Mouse (Mus musculus) megakaryocyte, adult 5-6 weeks (primary cell): ENCODE results near the gene Fpr-rs6. TPM values are rescaled to one million over a fixed set of nuclear protein-coding genes. Genes with fewer than 3 reads are reported as not detected.

Experiments used
- ATAC-seq: 2 replicates; pipeline ENCODE4 v1.8.0; 2016; ENCODE audit warnings: mild to moderate bottlenecking, inconsistent platforms; ENCODE audit not compliant: poor library complexity, severe bottlenecking
- total RNA-seq, 2 experiments: library from RNA; stranded (forward) in 1 of 2; stranded (reverse) in 1 of 2; fragments of 153-499, 151-499 nt in 1 of 2; fragments of 221-1000, 200-1000 nt in 1 of 2; gene quantifications; 2 replicates each; pipeline versions ENCODE4 v1.2.3 to v1.2.4; 2015 to 2017

Gene Fpr-rs6
- not detected in 2 replicates for total RNA-seq (2015)
- not detected in 2 replicates for total RNA-seq (2017)

DNA sequence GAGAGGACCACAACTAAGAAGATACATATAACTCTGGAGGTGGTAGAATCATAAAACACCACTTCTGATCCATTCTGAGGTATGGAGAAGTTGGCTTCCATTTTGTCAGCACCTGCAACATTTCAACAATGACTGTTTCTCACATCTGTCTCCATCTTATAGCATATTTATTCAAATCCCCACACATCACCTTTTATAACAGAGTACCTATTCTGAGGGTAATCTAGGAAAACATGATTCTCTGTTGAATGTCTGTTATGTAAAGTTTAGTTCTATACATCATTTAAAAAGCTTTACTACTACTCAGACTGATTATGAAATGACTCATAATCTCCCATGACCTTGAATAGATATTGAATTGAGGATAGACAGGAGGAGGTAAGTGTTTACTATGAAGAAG, at the start of gene Fpr-rs6:
TSS of gene Fpr-rs6 (minus strand) at position 101 of the 400 bp plus-strand sequence.
- no peak for ATAC-seq

Other genes with a start within 250 kb of the Fpr-rs6 start
- not detected in 2 replicates for gene Vmn2r104, start 134.8 kb downstream of the Fpr-rs6 start, total RNA-seq (2015)
- gene Vmn2r104, start 134.8 kb downstream of the Fpr-rs6 start, total RNA-seq (2017) = not detected in 2 replicates
- gene Fpr-rs7, start 68.9 kb downstream of the Fpr-rs6 start, total RNA-seq (2015) = not detected in 2 replicates
- gene Fpr-rs7, start 68.9 kb downstream of the Fpr-rs6 start, total RNA-seq (2017) = not detected in 2 replicates
- gene Vmn2r105, start 52.0 kb upstream of the Fpr-rs6 start, total RNA-seq (2015) = not detected in 2 replicates
- gene Vmn2r105, start 52.0 kb upstream of the Fpr-rs6 start, total RNA-seq (2017) = not detected in 2 replicates
- gene Vmn2r106, start 102.5 kb upstream of the Fpr-rs6 start, total RNA-seq (2015) = not detected in 2 replicates
- gene Vmn2r106, start 102.5 kb upstream of the Fpr-rs6 start, total RNA-seq (2017) = not detected in 2 replicates
- gene Vmn2r107, start 162.1 kb upstream of the Fpr-rs6 start, total RNA-seq (2015) = not detected in 2 replicates
- gene Vmn2r107, start 162.1 kb upstream of the Fpr-rs6 start, total RNA-seq (2017) = not detected in 2 replicates
- gene Vmn1r224, start 231.0 kb upstream of the Fpr-rs6 start, total RNA-seq (2015) = not detected in 2 replicates
- gene Vmn1r224, start 231.0 kb upstream of the Fpr-rs6 start, total RNA-seq (2017) = not detected in 2 replicates